Mouse (Mus musculus) cerebellum, postnatal 36 days (tissue): ENCODE measurements around the gene Gm9376.
A peak's percentile ranks its signal among the peaks of the same experiment; 100 is the strongest.

ENCODE experiments used
- DNase-seq, 2 experiments: peaks; one replicate each; pipeline ENCODE4 v3.0.0; 2021 to 2022; ENCODE audit warnings: mixed read lengths in 2 of 2

The Gm9376 gene

DNA sequence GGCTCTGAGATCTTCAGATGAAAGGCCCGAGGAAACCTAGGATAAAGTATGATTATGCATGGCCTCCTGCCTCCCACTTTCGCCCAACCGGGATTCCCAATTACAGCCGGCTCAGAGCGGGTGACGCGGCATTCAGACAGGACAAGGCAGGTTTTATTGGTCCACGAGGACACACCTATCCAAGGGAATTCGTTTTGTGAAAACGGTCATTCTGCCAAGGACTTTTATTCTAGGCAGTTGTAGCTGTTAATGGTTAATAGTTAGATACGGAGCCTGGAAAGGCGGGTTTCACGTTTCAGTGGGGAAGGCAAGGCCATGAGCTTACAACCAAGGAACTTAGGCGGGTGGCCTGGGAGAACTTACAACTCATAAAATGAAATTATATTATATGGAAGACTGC lies 16.2 kb downstream of the Gm9376 start:
- DNase-seq = no peak

DNA sequence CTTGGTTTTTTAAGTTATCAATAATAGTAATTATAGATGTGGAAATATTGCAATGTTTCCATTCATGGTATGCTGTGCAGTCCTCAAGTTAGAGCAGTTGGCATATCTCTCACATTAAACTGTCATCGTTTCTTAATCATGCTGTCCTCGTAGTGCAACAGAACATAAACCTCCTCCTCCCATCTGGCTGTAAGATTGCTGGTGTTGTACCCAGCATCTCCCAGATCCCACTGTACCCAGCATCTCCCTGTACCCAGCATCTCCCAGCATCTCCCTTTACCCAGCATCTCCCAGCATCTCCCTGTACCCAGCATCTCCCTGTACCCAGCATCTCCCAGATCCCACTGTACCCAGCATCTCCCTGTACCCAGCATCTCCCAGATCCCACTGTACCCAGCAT lies 19.3 kb downstream of the Gm9376 start:
- DNase-seq = no peak

DNA sequence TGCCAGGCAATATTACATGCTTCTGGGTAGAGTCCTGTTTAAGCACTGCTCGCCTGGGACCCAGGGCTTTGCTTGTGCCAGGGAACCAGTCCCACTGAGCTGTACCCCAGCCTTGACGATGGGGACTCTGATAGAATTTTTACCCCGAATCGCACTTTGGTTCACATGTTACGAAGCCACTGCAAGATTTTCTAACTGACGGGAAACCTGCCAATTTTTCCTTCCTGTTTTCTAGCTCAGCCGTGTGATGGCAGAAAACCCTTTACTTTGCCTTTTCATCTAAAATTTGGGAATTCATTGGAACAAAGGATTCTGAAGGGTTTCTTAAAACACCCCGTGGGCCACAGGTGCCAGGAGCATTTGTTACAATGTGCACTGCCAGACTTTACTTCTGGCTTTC lies 22.4 kb downstream of the Gm9376 start:
- DNase-seq = no peak

DNA sequence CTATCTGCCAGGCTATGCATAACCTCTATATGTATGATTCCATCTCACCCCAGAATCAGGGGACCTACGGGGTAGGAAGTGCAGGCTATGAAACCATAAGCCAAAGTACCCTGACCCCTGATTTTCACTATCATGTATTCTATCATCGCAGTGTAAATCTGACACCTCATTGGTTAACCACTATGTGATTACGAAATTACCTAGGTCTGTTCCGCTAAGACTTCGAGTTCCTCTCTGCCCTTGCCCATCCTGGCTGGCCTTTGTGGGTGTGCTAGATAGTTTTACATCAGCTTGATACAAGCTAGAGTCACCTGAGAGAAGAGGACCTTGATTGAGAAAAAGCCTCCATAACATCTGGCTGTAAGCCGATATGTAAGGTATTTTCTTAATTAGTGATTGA lies 23.2 kb downstream of the Gm9376 start:
- DNase-seq = no peak

DNA sequence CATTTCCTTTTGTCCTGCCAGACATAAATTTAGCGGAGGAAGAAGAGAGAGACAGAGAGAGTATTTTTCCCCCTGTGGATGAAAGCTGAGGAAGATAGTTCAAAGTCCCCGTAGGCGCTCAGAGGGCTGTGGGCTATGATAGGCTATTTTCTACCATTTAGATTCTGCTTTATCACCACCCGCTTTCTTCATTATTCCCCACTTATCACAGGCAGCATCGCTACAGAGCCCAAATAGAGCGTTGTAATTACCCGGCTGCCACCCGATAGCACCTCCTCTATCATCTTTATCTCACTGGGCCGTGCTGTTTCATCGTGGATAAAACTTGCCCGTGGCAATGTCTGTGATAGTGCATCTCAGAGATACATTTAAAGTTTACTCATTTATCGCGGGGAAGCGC lies 35.8 kb downstream of the Gm9376 start:
- no peak for DNase-seq

DNA sequence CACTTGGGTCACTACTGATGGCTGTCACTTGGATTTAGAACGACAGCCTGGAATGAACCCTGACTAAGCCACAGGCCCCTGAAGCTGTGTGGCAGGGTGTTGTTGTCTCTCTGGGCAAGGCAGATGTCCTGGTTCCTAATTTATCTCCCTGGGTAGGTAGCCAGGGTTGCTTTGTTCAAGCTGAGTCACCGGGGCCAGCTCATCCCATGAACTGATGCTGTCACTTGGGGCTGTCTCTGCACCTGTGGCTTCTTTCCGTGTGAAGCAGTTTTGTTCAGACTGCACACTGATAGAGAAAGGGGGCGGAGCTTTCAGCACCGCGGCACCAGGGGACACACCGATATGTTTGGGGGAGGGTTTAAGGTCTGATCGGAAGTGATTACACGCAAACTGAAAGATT lies 37.8 kb downstream of the Gm9376 start:
- DNase-seq = no peak

DNA sequence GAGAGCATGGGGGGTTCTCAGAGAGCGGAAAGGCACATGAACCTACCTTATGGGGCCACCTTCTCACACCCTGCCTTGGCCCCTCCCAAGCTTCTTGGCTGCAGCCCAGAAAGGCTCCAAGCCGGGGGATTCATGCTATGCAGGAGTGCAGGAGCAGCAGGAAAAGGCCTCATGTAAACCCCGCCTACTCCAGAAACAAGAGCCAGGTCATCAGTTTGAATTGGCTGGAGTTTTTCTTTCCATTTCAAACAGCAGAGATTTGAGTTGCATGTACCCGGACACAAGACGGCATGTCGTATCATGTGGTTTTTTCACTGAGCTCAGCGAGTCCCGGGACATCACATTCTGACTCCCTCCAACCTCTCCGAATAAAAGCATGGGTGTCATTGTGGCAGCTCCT lies 39.2 kb downstream of the Gm9376 start:
- peak; percentile 7 to 14 for DNase-seq

DNA sequence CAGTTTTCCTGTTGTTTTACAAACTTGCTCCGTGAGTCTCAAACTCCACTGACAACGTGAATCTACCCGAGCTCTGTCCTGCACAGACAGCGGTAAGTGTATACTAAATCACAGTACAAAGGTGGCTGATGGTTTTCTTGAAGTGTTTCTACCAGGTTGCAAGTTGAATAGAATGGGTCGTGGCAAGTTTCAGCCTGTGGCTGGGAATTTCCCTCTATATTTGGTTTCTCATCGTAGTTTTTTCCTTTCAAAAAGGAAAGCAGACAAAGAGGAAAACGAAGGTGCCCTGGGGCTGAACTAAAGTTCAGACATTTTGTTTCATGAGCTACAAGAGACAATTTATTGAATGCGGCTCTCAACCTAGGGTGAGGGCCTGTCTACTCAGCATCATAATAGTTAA lies 40.3 kb downstream of the Gm9376 start:
- no peak for DNase-seq

DNA sequence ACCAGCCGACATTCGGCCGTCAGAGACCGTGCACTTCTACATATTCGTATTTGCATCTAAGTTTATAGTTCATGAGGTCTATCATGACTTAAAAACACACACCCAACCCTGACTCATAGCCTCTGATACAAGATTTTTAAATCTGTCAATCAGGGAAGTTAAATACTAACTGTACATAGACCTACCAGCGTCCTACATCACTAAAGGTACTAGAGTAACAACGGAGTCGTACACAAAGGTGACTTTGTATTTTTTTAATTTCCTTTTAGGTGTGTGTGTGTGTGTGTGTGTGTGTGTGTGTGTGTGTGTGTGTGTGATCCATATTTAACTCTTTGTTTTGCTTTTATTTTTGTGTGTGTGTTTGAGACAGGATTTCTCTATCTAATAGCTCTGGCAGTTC lies 44.9 kb downstream of the Gm9376 start:
- no peak for DNase-seq

DNA sequence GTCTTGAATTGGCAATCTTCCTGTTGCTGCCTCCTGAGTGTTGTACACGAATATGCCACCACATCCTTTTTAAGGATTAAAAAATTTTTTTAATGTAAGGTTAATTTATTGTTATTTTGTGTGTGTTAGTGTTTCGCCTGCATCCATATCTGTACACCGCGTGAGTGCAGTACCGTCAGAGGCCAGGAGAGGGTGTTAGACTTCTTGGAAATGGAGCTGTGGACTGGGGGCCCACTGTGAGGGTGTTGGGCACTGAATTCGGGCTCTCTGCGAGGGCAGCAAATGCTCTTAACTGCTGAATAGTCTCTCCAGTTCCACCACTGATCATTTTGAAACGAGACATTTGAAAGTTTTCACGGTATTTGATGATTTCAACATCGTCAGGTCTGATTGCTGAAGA lies 45.9 kb downstream of the Gm9376 start:
- DNase-seq = no peak

DNA sequence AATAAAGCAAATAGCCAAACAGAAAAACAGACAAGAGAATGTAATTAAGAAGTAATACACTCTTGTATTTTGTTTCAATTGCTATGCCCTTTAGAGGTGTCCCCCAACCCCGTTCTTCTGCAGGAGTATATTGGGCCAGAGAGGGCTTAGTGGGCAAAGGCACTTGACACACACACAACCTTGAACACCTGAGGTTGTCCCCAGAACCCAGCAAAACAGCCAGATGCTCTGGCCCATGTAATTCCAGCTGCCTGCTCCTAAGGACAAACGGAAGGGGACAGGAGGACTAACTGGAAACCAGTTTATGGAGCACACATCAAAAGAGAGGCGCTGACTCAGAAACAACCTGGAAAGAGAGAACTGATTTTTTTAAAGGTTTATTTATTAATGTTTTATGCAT lies 47.2 kb downstream of the Gm9376 start:
- DNase-seq = no peak

DNA sequence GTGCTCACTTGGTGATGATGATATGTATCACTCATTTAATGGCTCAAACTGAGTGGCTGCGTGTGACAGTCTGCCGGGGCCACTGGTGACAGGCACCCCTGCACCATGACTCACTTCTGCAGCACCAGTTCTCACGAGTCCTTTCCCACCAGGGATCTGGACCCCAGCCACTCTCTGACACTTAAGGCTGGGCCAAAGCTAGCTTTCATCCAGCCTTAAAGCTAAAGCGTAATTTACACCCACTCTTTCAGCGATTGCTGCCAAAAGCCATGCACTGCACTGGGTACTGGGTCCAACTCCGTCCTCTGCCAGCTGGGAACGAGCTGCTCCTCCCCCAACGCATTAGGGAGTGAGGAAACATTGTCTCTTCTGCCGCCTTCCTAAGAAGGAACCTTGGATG lies 50.5 kb downstream of the Gm9376 start:
- no peak for DNase-seq
